ENCODE assay signal across 13 mouse cellular contexts in genomic region chr12:116574102-116574501, GRCm38 (mm10).
"Had no signal": no experiment of that assay in that cellular context is flagged by ENCODE, and none has a peak within 500 bp of the region (broad histone marks: within the 10 kb centered on the region; RNA-seq: fewer than 3 reads in every experiment).

No protein-coding gene starts in this region.

- H3K9ac ChIP-seq: intestine, embryonic 15.5 days; limb, embryonic 15.5 days; liver, embryonic 12.5 days; lung, embryonic 14.5 days; neural tube, embryonic 12.5 days had no signal

- DNase-seq: lung, embryonic 14.5 days; lung, postnatal 10 days; lung, postnatal 4 days; midbrain, embryonic 14.5 days; right cerebral cortex, adult 18-20 months; right cerebral cortex, postnatal 25 days; thymus, postnatal 36 days had no signal

- H3K4me3 ChIP-seq: intestine, embryonic 15.5 days; limb, embryonic 15.5 days; liver, embryonic 12.5 days; midbrain, embryonic 10.5 days; myocyte; neural tube, embryonic 12.5 days had no signal

- H3K4me2 ChIP-seq: intestine, embryonic 15.5 days; limb, embryonic 15.5 days; liver, embryonic 12.5 days; lung, embryonic 14.5 days; neural tube, embryonic 12.5 days had no signal

- H3K9me3 ChIP-seq: intestine, embryonic 15.5 days; limb, embryonic 15.5 days; liver, embryonic 12.5 days; midbrain, embryonic 10.5 days; neural tube, embryonic 12.5 days had no signal

- H3K36me3 ChIP-seq: intestine, embryonic 15.5 days; limb, embryonic 15.5 days; liver, embryonic 12.5 days; midbrain, embryonic 10.5 days; neural tube, embryonic 12.5 days had no signal

- H3K27ac ChIP-seq: intestine, embryonic 15.5 days; limb, embryonic 15.5 days; liver, embryonic 12.5 days; midbrain, embryonic 10.5 days; neural tube, embryonic 12.5 days had no signal

- H3K4me1 ChIP-seq: intestine, embryonic 15.5 days; limb, embryonic 15.5 days; liver, embryonic 12.5 days; midbrain, embryonic 10.5 days; neural tube, embryonic 12.5 days had no signal

- ATAC-seq: intestine, embryonic 15.5 days; liver, embryonic 12.5 days had no signal

- H3K27me3 ChIP-seq: intestine, embryonic 15.5 days; limb, embryonic 15.5 days; liver, embryonic 12.5 days; neural tube, embryonic 12.5 days had no signal
